Mouse (Mus musculus): ENCODE results near the gene Sdhaf1.

DNA sequence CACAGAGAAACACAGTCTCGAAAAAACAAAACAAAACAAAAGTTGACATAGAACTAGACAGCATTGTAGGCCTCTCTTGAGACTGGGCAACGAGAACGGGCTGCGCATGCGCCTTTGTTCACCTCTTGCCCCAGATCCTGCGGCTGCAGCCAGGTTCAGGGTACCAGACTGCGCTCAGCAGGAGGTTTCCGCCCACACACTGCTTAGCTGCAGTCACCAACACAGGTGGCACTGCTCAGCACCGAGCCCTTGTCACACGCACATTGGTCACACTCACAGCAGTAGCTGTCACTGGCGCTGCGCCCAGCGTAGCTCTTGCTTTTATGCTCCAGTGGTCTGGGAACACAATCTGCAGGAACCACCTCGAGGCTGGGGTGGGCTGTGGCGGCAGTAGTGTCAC lies 3.4 kb upstream of the Sdhaf1 start:
- TF ChIP-seq POLR2A (IDR thresholded peaks at IDR 0.05; ENCODE audit: insufficient read depth, low read depth, low read length) (no peak), CTCF (IDR thresholded peaks at IDR 0.05; ENCODE audit: insufficient read depth, low read depth, low read length) (no peak)
